Mouse (Mus musculus): ENCODE results near the gene Vegfb. TPM values are rescaled to one million over a fixed set of nuclear protein-coding genes. Genes with fewer than 3 reads are reported as not detected.

Gene Vegfb
- polyA plus RNA-seq, 2 experiments, result 44.9 to 46.7 TPM

GRCm38 (mm10) chr19:6952712-6953037, 34.8 kb downstream of the Vegfb start:
- DNase-seq (ENCODE audit: low spot score) (no peak), ATAC-seq (ENCODE audit: low FRiP score, low read depth) (no peak)
- H3K4me3 ChIP-seq (replicated peaks; ENCODE audit: low read length), result peak overlapping the region; percentile 62
- H3K4me2 ChIP-seq (replicated peaks; ENCODE audit: low read depth, low read length, severe bottlenecking), result peak overlapping the region; percentile 98
- H3K27ac ChIP-seq (replicated peaks; ENCODE audit: low read depth, low read length), result no peak overlapping the region
- H3K36me3 ChIP-seq (ENCODE audit: control insufficient read depth, insufficient read depth, low read length), result peaks cover 43% of the 10 kb centered on the region
- H3K27me3 ChIP-seq (ENCODE audit: control insufficient read depth, insufficient read depth, low read length), result no peaks in the 10 kb centered on the region
- WGBS, result 9% methylated on average over 3 of the region's 3 CpGs
- peak overlapping the region; percentile 70 for H3K9ac ChIP-seq (ENCODE audit: low read depth, low read length, severe bottlenecking)
- H3K4me1 ChIP-seq (ENCODE audit: control insufficient read depth, insufficient read depth, low read length), result peaks cover 18% of the 10 kb centered on the region
- H3K9me3 ChIP-seq (ENCODE audit: control insufficient read depth, low read length), result no peaks in the 10 kb centered on the region
- no peak for TF ChIP-seq POLR2A (IDR thresholded peaks at IDR 0.05; ENCODE audit: borderline replicate concordance, extremely low read depth, insufficient read depth, insufficient read length)

GRCm38 (mm10) chr19:6951994-6952711, 35.3 kb downstream of the Vegfb start:
- ATAC-seq (ENCODE audit: low FRiP score, low read depth), result 0 out of 2 replicates have a peak, but pooled peaks have one; percentile 4

DNA sequence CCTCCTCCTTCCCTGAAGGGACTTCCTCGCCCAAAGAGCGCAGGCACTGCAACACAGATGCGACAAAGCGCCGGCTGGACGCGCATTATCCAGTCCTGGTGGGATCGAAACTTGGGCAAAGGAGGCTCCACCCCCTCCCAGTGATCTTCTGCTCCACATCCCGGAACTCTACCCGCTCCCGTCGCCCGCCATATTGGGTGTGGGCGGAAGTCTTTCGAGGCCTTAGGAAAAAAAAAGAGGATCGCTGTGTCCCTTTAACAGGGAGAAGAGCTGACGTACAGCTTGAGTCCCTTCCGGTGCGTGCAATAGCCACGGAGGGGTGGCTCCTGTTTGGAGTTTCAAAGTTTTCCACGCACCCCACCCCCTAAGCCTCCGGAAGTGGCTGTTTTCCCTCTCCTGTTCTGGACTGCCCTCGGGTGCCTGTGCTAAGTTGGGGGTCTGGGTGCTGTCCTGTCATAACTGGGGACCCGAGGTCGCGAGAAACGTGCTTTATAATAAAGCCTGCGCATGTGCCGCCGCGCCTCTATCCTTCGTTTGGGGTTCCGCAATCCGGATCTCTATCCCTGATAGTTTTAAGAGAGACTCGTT, 36.0 kb downstream of the Vegfb start:
- 0 out of 2 replicates have a peak, but pooled peaks have one; percentile 9 for TF ChIP-seq POLR2A (IDR thresholded peaks at IDR 0.05; ENCODE audit: borderline replicate concordance, extremely low read depth, insufficient read depth, insufficient read length)
- peak overlapping the region; percentile 92 for H3K27ac ChIP-seq (replicated peaks; ENCODE audit: low read depth, low read length)
- under 1% methylated on average over 35 of the region's 35 CpGs for WGBS
- H3K4me3 ChIP-seq (replicated peaks; ENCODE audit: low read length), result peak overlapping the region; percentile 62
- H3K36me3 ChIP-seq (ENCODE audit: control insufficient read depth, insufficient read depth, low read length), result peaks cover 32% of the 10 kb centered on the region
- ATAC-seq (ENCODE audit: low FRiP score, low read depth) (peak; percentile 86), DNase-seq (ENCODE audit: low spot score) (peak; percentile 92)
- no peaks in the 10 kb centered on the region for H3K27me3 ChIP-seq (ENCODE audit: control insufficient read depth, insufficient read depth, low read length)
- peaks cover 18% of the 10 kb centered on the region for H3K4me1 ChIP-seq (ENCODE audit: control insufficient read depth, insufficient read depth, low read length)
- H3K9ac ChIP-seq (ENCODE audit: low read depth, low read length, severe bottlenecking), result peak overlapping the region; percentile 70
- H3K9me3 ChIP-seq (ENCODE audit: control insufficient read depth, low read length), result no peaks in the 10 kb centered on the region
- peak overlapping the region; percentile 98 for H3K4me2 ChIP-seq (replicated peaks; ENCODE audit: low read depth, low read length, severe bottlenecking)

More at GRCm38 (mm10) chr19:6951994-6952711, 35.3 kb downstream of the Vegfb start:
- H3K4me3 ChIP-seq (replicated peaks; ENCODE audit: low read length), result peak overlapping the region; percentile 62
- WGBS, result 2% methylated on average over 31 of the region's 31 CpGs
- peaks cover 38% of the 10 kb centered on the region for H3K36me3 ChIP-seq (ENCODE audit: control insufficient read depth, insufficient read depth, low read length)
- DNase-seq (ENCODE audit: low spot score), result peak; percentile 30
- H3K4me1 ChIP-seq (ENCODE audit: control insufficient read depth, insufficient read depth, low read length), result peaks cover 18% of the 10 kb centered on the region
- no peaks in the 10 kb centered on the region for H3K9me3 ChIP-seq (ENCODE audit: control insufficient read depth, low read length)
- peak overlapping the region; percentile 98 for H3K4me2 ChIP-seq (replicated peaks; ENCODE audit: low read depth, low read length, severe bottlenecking)
- no peaks in the 10 kb centered on the region for H3K27me3 ChIP-seq (ENCODE audit: control insufficient read depth, insufficient read depth, low read length)
- H3K9ac ChIP-seq (ENCODE audit: low read depth, low read length, severe bottlenecking), result peak overlapping the region; percentile 70
- peak overlapping the region; percentile 92 for H3K27ac ChIP-seq (replicated peaks; ENCODE audit: low read depth, low read length)
- TF ChIP-seq POLR2A (IDR thresholded peaks at IDR 0.05; ENCODE audit: borderline replicate concordance, extremely low read depth, insufficient read depth, insufficient read length), result no peak

GRCm38 (mm10) chr19:6950613-6951153, 36.8 kb downstream of the Vegfb start:
- Histone ChIP-seq H3K4me3 (replicated peaks; ENCODE audit: low read length) (peak overlapping the region; percentile 62), H3K9me3 (ENCODE audit: control insufficient read depth, low read length) (no peaks in the 10 kb centered on the region), H3K36me3 (ENCODE audit: control insufficient read depth, insufficient read depth, low read length) (peaks cover 28% of the 10 kb centered on the region), H3K9ac (ENCODE audit: low read depth, low read length, severe bottlenecking) (peak overlapping the region; percentile 70), H3K27ac (replicated peaks; ENCODE audit: low read depth, low read length) (peak overlapping the region; percentile 92), H3K27me3 (ENCODE audit: control insufficient read depth, insufficient read depth, low read length) (no peaks in the 10 kb centered on the region), H3K4me2 (replicated peaks; ENCODE audit: low read depth, low read length, severe bottlenecking) (peak overlapping the region; percentile 98), H3K4me1 (ENCODE audit: control insufficient read depth, insufficient read depth, low read length) (peaks cover 18% of the 10 kb centered on the region)
- peak; percentile 67; the same call in 1 of the 2 replicates for TF ChIP-seq POLR2A (IDR thresholded peaks at IDR 0.05; ENCODE audit: borderline replicate concordance, extremely low read depth, insufficient read depth, insufficient read length)
- WGBS, result under 1% methylated on average over 28 of the region's 28 CpGs
- peak; percentile 48 for ATAC-seq (ENCODE audit: low FRiP score, low read depth)
- DNase-seq (ENCODE audit: low spot score), result peak; percentile 72

- peak overlapping the region; percentile 70; the same call in 1 of the 2 replicates for H3K9ac ChIP-seq (ENCODE audit: low read depth, low read length, severe bottlenecking)
These were observed 37.5 kb downstream of the Vegfb start for GRCm38 (mm10) chr19:6949951-6950350.

More at GRCm38 (mm10) chr19:6949951-6950350, 37.5 kb downstream of the Vegfb start:
- Histone ChIP-seq H3K4me3 (replicated peaks; ENCODE audit: low read length) (peak overlapping the region; percentile 62), H3K4me1 (ENCODE audit: control insufficient read depth, insufficient read depth, low read length) (peaks cover 18% of the 10 kb centered on the region), H3K27me3 (ENCODE audit: control insufficient read depth, insufficient read depth, low read length) (no peaks in the 10 kb centered on the region), H3K4me2 (replicated peaks; ENCODE audit: low read depth, low read length, severe bottlenecking) (peak overlapping the region; percentile 98), H3K9me3 (ENCODE audit: control insufficient read depth, low read length) (no peaks in the 10 kb centered on the region), H3K36me3 (ENCODE audit: control insufficient read depth, insufficient read depth, low read length) (peaks cover 26% of the 10 kb centered on the region), H3K27ac (replicated peaks; ENCODE audit: low read depth, low read length) (peak overlapping the region; percentile 92; the same call in 1 of the 2 replicates)
- TF ChIP-seq POLR2A (IDR thresholded peaks at IDR 0.05; ENCODE audit: borderline replicate concordance, extremely low read depth, insufficient read depth, insufficient read length), result no peak
- ATAC-seq (ENCODE audit: low FRiP score, low read depth) (no peak), DNase-seq (ENCODE audit: low spot score) (no peak)
- 67% methylated on average over 5 of the region's 5 CpGs for WGBS
